Mouse (Mus musculus) MEL (cell line): ENCODE results near the gene Lao1. TPM values are rescaled to one million over a fixed set of nuclear protein-coding genes. Genes with fewer than 3 reads are reported as not detected.
A peak's percentile ranks its signal among the peaks of the same experiment; 100 is the strongest.

Experiments used
- DNase-seq: peaks from one replicate; pipeline ENCODE4 v3.0.0; 2011; ENCODE audit warnings: low read depth, low spot score
- H3K27ac ChIP-seq: 2 replicates; pipeline ENCODE4 v1.5.1; 2012; ENCODE audit warnings: low read depth, mild to moderate bottlenecking, control low read depth, low read length, moderate library complexity; ENCODE audit not compliant: control insufficient read depth
- H3K27me3 ChIP-seq, 2 experiments: fragments of 150-350 bp in 1 of 2; sonication (generic) in 1 of 2; 2 replicates each; pipeline ENCODE4 v1.6.1; 2012; ENCODE audit warnings: low read length in 2 of 2, mild to moderate bottlenecking in 2 of 2, improper control_type of control experiment in 1 of 2, moderate library complexity in 1 of 2; ENCODE audit not compliant: insufficient read depth in 2 of 2, control insufficient read depth in 1 of 2
- H3K36me3 ChIP-seq, 2 experiments: 2 replicates each; pipeline ENCODE4 v1.6.1; 2012 to 2014; ENCODE audit warnings: low read length in 2 of 2, improper control_type of control experiment in 1 of 2, inconsistent platforms in 1 of 2, mild to moderate bottlenecking in 1 of 2; ENCODE audit not compliant: insufficient read depth in 2 of 2, control insufficient read depth in 1 of 2
- H3K4me1 ChIP-seq, 2 experiments: fragments of 150-350 bp in 1 of 2; sonication (generic) in 1 of 2; 2 replicates each; pipeline ENCODE4 v1.6.1; 2012; ENCODE audit warnings: low read length in 2 of 2, improper control_type of control experiment in 1 of 2, mild to moderate bottlenecking in 1 of 2; ENCODE audit not compliant: insufficient read depth in 2 of 2, control insufficient read depth in 1 of 2
- H3K4me3 ChIP-seq, 2 experiments: fragments of 150-350 bp in 1 of 2; sonication (generic) in 1 of 2; 2 replicates each; pipeline ENCODE4 v1.5.1; 2012; ENCODE audit warnings: low read depth in 2 of 2, low read length in 2 of 2, mild to moderate bottlenecking in 2 of 2, moderate library complexity in 2 of 2, control low read depth in 1 of 2, improper control_type of control experiment in 1 of 2; ENCODE audit not compliant: control insufficient read depth in 1 of 2, insufficient read depth in 1 of 2
- H3K79me2 ChIP-seq: 2 replicates; pipeline ENCODE4 v1.6.1; 2012; ENCODE audit warnings: mild to moderate bottlenecking, low read length, moderate library complexity; ENCODE audit not compliant: control insufficient read depth, poor library complexity, insufficient read depth
- H3K9ac ChIP-seq: 2 replicates; pipeline ENCODE4 v1.6.1; 2012; ENCODE audit warnings: low read depth, mild to moderate bottlenecking, control low read depth, low read length, moderate library complexity; ENCODE audit not compliant: control insufficient read depth, poor library complexity, severe bottlenecking
- H3K9me3 ChIP-seq: fragments of 150-350 bp; sonication (generic); replicated peaks from 2 replicates; pipeline ENCODE4 v1.6.1; 2012; ENCODE audit warnings: mild to moderate bottlenecking, low read length, improper control_type of control experiment, moderate library complexity; ENCODE audit not compliant: insufficient read depth
- BHLHE40 ChIP-seq: IDR thresholded peaks from 2 replicates; pipeline ENCODE4 v1.6.1; 2012; ENCODE audit warnings: low read depth, mild to moderate bottlenecking, inconsistent platforms, low read length, improper control_type of control experiment, borderline replicate concordance
- CTCF ChIP-seq, 3 experiments: IDR thresholded peaks in 2 of 3; conservative IDR thresholded peaks in 1 of 3; 2 replicates each; pipeline ENCODE4 v1.5.1; 2011 to 2012; ENCODE audit warnings: low read length in 3 of 3, low read depth in 2 of 3, mild to moderate bottlenecking in 2 of 3, improper control_type of control experiment in 1 of 3, inconsistent platforms in 1 of 3, mixed read lengths in 1 of 3, moderate library complexity in 1 of 3; ENCODE audit not compliant: control insufficient read depth in 1 of 3, insufficient read depth in 1 of 3, poor library complexity in 1 of 3, severe bottlenecking in 1 of 3
- E2F4 ChIP-seq: IDR thresholded peaks from 2 replicates; pipeline ENCODE4 v1.6.1; 2011; ENCODE audit warnings: low read depth, low read length, improper control_type of control experiment, borderline replicate concordance
- EP300 ChIP-seq, 2 experiments: IDR thresholded peaks; 2 replicates each; pipeline ENCODE4 v1.6.1; 2011; ENCODE audit warnings: improper control_type of control experiment in 2 of 2, low read length in 2 of 2, low read depth in 1 of 2, mild to moderate bottlenecking in 1 of 2
- GATA1 ChIP-seq: IDR thresholded peaks from 2 replicates; pipeline ENCODE4 v1.6.1; 2011; ENCODE audit warnings: low read depth, low read length, improper control_type of control experiment
- MAFK ChIP-seq: IDR thresholded peaks from 2 replicates; pipeline ENCODE4 v1.6.1; 2011; ENCODE audit warnings: low read depth, mild to moderate bottlenecking, low read length, improper control_type of control experiment, borderline replicate concordance
- MAZ ChIP-seq: IDR thresholded peaks from 2 replicates; pipeline ENCODE4 v1.6.1; 2012; ENCODE audit warnings: low read depth, mild to moderate bottlenecking, inconsistent platforms, low read length, improper control_type of control experiment
- MXI1 ChIP-seq: IDR thresholded peaks from 2 replicates; pipeline ENCODE4 v1.6.1; 2011; ENCODE audit warnings: mild to moderate bottlenecking, low read depth, low read length, improper control_type of control experiment
- MYB ChIP-seq: IDR thresholded peaks from 2 replicates; pipeline ENCODE4 v1.6.1; 2011; ENCODE audit warnings: mild to moderate bottlenecking, low read depth, low read length, improper control_type of control experiment
- POLR2AphosphoS2 ChIP-seq: IDR thresholded peaks from 2 replicates; pipeline ENCODE4 v1.6.1; 2011; ENCODE audit warnings: low read length, improper control_type of control experiment
- RAD21 ChIP-seq: IDR thresholded peaks from 2 replicates; pipeline ENCODE4 v1.6.1; 2011; ENCODE audit warnings: mild to moderate bottlenecking, low read depth, low read length, improper control_type of control experiment
- SIN3A ChIP-seq: IDR thresholded peaks from 2 replicates; pipeline ENCODE4 v1.6.1; 2012; ENCODE audit warnings: low read length, improper control_type of control experiment, inconsistent platforms
- SMC3 ChIP-seq: IDR thresholded peaks from 2 replicates; pipeline ENCODE4 v1.6.1; 2011; ENCODE audit warnings: low read depth, low read length, improper control_type of control experiment
- TAL1 ChIP-seq: IDR thresholded peaks from 2 replicates; pipeline ENCODE4 v1.6.1; 2012; ENCODE audit warnings: mild to moderate bottlenecking, inconsistent platforms, low read length, moderate library complexity, mixed read lengths
- UBTF ChIP-seq: IDR thresholded peaks from 2 replicates; pipeline ENCODE4 v1.6.1; 2012; ENCODE audit warnings: low read depth, mild to moderate bottlenecking, inconsistent platforms, low read length, improper control_type of control experiment, moderate library complexity, borderline replicate concordance; ENCODE audit not compliant: insufficient read depth
- USF1 ChIP-seq: IDR thresholded peaks from 2 replicates; pipeline ENCODE4 v1.6.1; 2014; ENCODE audit warnings: low read depth, mild to moderate bottlenecking, inconsistent platforms, low read length, improper control_type of control experiment, moderate library complexity
- USF2 ChIP-seq, 2 experiments: IDR thresholded peaks; 2 replicates each; pipeline ENCODE4 v1.6.1; 2011 to 2012; ENCODE audit warnings: improper control_type of control experiment in 2 of 2, low read length in 2 of 2, borderline replicate concordance in 1 of 2, inconsistent platforms in 1 of 2, low read depth in 1 of 2, mild to moderate bottlenecking in 1 of 2; ENCODE audit not compliant: insufficient read depth in 1 of 2
- ZC3H11A ChIP-seq: IDR thresholded peaks from 2 replicates; pipeline ENCODE4 v1.6.1; 2012; ENCODE audit warnings: low read depth, mild to moderate bottlenecking, inconsistent platforms, low read length, improper control_type of control experiment
- ZMIZ1 ChIP-seq: IDR thresholded peaks from 2 replicates; pipeline ENCODE4 v1.6.1; 2012; ENCODE audit warnings: low read depth, mild to moderate bottlenecking, inconsistent platforms, low read length, improper control_type of control experiment, moderate library complexity
- ZNF384 ChIP-seq: IDR thresholded peaks from 2 replicates; pipeline ENCODE4 v1.6.1; 2012; ENCODE audit warnings: low read depth, mild to moderate bottlenecking, inconsistent platforms, low read length, improper control_type of control experiment
- polyA plus RNA-seq, 2 experiments: library from polyadenylated mRNA; stranded (reverse) in 1 of 2; unstranded in 1 of 2; fragments of >175 nt in 1 of 2; fragments of >200 nt in 1 of 2; gene quantifications; 2 replicates each; pipeline versions ENCODE4 v1.2.1 to v1.2.4; 2012; ENCODE audit warnings: low replicate concordance in 2 of 2, low read depth in 1 of 2; ENCODE audit not compliant: insufficient read length in 2 of 2, insufficient read depth in 1 of 2, missing spikeins in 1 of 2
- total RNA-seq: library from RNA; depleted of rRNA; stranded (reverse); fragments of 300-350 nt; gene quantifications from 2 replicates; pipeline ENCODE4 v1.2.3, GENCODE M21; 2012

The Lao1 gene
- total and polyA plus RNA-seq, 3 experiments, result not detected

GRCm38 (mm10) chr4:118989331-118989730 lies 28.0 kb downstream of the Lao1 start:
- no peak overlapping the region for H3K4me3 ChIP-seq
- TF ChIP-seq EP300 (IDR thresholded peaks at IDR 0.05; ENCODE audit: low read depth in 1 of 2, low read length in 2 of 2), result peak in 1 of 2 experiments; percentile 14; a peak in 1 of 4 replicates
- no peak for TF ChIP-seq USF2 (IDR thresholded peaks at IDR 0.05; ENCODE audit: borderline replicate concordance in 1 of 2, insufficient read depth in 1 of 2, low read depth in 1 of 2, low read length in 2 of 2)
- TF ChIP-seq ZNF384, result no peak
- TF ChIP-seq USF1, result no peak
- no peak overlapping the region for H3K27ac ChIP-seq
- H3K79me2 ChIP-seq, result no peaks in the 10 kb centered on the region
- DNase-seq, result no peak
- no peaks in the 10 kb centered on the region for H3K9me3 ChIP-seq
- H3K27me3 ChIP-seq, result no peaks in the 10 kb centered on the region
- no peaks in the 10 kb centered on the region; a peak in 1 of 4 replicates for H3K36me3 ChIP-seq
- no peak overlapping the region for H3K9ac ChIP-seq
- no peaks in the 10 kb centered on the region for H3K4me1 ChIP-seq

GRCm38 (mm10) chr4:118991797-118992196 lies 30.4 kb downstream of the Lao1 start:
- Histone ChIP-seq H3K4me3 (no peak overlapping the region), H3K9me3 (no peaks in the 10 kb centered on the region), H3K4me1 (no peaks in the 10 kb centered on the region), H3K27me3 (no peaks in the 10 kb centered on the region), H3K36me3 (no peaks in the 10 kb centered on the region; a peak in 1 of 4 replicates), H3K79me2 (no peaks in the 10 kb centered on the region), H3K27ac (no peak overlapping the region), H3K9ac (no peak overlapping the region)
- TF ChIP-seq SIN3A (no peak), USF1 (no peak), BHLHE40 (no peak), MAFK (no peak), ZNF384 (no peak), USF2 (IDR thresholded peaks at IDR 0.05; ENCODE audit: borderline replicate concordance in 1 of 2, insufficient read depth in 1 of 2, low read depth in 1 of 2, low read length in 2 of 2) (no peak), SMC3 (peak; percentile 61), MYB (no peak), RAD21 (peak; percentile 78), GATA1 (no peak), TAL1 (no peak), ZC3H11A (peak; percentile 67), MXI1 (no peak), UBTF (no peak), E2F4 (no peak), ZMIZ1 (no peak), CTCF (IDR thresholded peaks at IDR 0.05 in 2 of 3, conservative IDR thresholded peaks at IDR 0.05 in 1 of 3; ENCODE audit: control insufficient read depth in 1 of 3, insufficient read depth in 1 of 3, low read depth in 2 of 3, low read length in 3 of 3, poor library complexity in 1 of 3, severe bottlenecking in 1 of 3) (peak; percentile 55 to 73 (median 59)), POLR2AphosphoS2 (no peak), MAZ (no peak)
- peak; percentile 70 for DNase-seq
